Mouse (Mus musculus) NIH3T3 (cell line): Measurements from ENCODE around the gene Gna15.

Source experiments
- DNase-seq: peaks from one replicate; pipeline ENCODE4 v3.0.0-alpha.2; 2012; ENCODE audit warnings: low read depth

Gna15 gene

GRCm38 (mm10) chr10:81553807-81554755 lies 30.1 kb upstream of the Gna15 start:
- DNase-seq: no peak

- peak; percentile 69 for DNase-seq
Measured at GRCm38 (mm10) chr10:81553232-81553631, 29.2 kb upstream of the Gna15 start.

- peak; percentile 96 for DNase-seq
Measured at GRCm38 (mm10) chr10:81551597-81552102, 27.6 kb upstream of the Gna15 start.

DNA sequence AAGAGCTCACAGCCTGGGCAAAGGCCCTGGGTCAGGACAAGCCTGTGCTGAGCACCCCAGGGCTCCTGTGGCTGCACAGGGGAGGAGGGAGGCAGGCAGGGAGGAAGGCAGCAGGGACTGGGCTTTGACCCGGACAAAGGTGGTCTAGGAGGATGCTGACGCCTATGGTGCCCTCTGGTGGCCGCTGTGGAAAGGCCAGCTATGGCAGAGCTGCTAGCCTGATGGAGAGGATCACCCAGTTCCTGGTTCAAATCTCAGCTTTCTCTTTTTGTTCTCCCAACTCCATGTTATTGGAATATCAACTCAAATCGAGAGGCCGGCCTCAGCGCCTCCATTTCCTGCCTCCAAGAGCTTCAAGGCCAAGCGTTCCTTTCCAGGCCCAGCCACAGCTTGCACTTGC lies 26.2 kb upstream of the Gna15 start:
- DNase-seq: peak; percentile 84

DNA sequence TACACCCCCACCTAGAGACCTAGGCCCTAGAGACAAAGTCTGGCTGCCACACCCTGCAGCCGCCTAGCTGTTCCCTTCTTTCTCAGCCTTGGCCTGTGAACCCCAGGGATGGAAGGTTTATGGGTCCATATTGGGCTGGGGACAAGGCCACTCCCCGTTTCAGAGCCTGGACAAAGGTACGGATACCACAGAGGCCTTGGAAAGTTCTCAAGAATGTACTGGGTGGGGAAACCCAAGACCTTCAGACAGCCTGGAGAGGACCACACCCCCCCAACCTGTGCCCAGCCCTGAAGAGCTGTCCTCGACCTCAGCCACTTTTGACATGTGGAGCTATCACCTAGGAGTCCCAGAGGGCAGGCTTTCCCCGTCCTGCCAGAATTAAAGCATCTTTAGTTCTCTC lies 24.9 kb upstream of the Gna15 start:
- no peak for DNase-seq

GRCm38 (mm10) chr10:81546788-81547571 lies 23.0 kb upstream of the Gna15 start:
- no peak for DNase-seq

- no peak for DNase-seq
Measured at GRCm38 (mm10) chr10:81546332-81546731, 22.3 kb upstream of the Gna15 start.

- DNase-seq: peak; percentile 100
Measured at GRCm38 (mm10) chr10:81545161-81545747, 21.2 kb upstream of the Gna15 start, which contains the start of gene Gna11. Gene Gna11 (minus strand): TSS chr10:81545190.

GRCm38 (mm10) chr10:81544296-81545160 lies 20.5 kb upstream of the Gna15 start:
- no peak for DNase-seq

DNA sequence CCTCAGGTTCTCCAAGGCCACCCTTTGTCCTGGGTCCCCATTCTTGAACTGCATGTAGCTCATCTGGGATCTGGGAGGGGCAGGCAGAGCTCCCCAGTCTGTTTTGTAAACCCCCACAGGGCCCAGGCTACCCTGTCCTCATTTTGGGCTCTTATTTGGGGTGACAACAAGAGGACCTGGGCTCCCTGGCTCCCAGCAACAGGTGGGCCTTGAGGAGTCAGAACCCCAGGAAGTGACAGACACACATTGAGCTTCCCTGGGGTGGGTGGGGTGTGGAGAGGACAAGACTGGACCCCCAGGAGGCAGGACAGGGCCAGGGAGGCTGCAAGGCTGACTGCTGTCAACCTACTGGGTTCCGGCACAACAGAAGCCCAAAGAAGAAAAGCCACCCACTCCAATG lies 19.6 kb upstream of the Gna15 start:
- DNase-seq: no peak

DNA sequence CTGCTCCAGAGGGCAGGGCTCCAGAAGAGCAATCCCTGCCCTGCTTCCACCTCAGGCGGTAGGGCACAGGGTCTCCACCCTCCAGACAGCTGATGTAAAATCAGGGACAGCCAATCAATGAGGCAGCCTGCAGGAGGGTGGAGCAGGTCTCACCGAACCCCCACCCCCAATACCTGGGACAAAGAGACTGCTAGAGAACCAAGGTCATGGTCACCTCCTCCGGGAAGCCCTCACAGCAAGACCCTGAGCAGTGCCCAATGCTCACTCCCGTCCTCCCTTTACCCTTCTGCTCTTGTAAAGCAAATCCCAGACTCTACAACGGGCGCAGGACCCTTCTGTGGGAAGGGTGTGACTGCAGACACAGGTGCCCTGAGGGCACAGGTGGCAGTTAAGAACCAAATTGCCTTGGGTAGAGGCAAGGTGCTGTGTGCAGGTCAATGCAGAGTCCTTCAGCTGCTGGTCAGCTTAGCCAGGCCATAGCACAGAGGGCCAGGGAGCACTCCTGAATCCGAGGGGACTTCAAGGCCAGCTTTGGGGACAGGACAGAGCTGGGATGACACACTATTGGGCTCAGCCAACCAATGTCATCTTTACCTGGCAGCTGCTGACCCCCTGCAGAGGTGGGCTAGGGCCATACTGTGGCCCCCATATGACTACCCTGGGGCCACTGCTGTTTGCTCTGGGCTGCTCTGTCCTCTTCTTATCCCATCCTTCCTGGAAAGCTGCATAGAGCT lies 18.9 kb upstream of the Gna15 start:
- no peak for DNase-seq

- no peak for DNase-seq
Measured at GRCm38 (mm10) chr10:81541803-81542202, 17.8 kb upstream of the Gna15 start.

GRCm38 (mm10) chr10:81541363-81541762 lies 17.3 kb upstream of the Gna15 start:
- no peak for DNase-seq

DNA sequence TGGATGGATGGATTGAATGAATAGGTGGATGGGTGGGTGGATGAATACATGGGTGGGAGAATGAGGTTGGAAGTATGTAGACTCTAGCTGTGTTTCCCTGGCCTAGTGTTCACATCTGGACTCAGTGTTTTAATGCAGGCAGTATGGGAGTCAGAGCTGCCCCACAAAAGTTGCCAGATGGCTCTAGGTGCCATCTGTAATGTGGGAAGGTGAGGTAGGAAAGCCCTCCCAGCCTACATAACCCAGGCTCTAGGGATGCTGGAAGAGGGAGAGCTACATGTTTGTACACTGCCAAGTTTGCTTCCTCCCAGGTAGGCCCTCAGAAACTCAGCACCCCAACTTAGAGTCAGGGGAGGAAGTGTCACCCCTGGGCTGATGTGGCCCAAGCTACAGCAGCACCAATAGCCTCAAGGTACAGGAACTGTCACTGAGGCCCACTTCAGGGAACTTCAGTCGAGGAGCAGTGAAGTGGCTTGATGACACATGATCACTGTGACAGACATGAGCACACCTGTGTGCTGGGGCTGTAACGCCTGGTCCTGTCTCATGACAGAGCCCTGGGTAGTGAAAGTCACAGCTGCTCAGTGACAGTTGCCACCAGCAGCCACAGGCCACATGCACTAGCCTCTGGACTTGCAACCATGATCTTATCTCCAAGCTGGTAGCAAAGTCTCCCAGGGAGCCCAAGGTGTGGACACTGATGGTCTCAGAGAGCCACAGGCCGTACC lies 14.5 kb upstream of the Gna15 start:
- no peak for DNase-seq

DNA sequence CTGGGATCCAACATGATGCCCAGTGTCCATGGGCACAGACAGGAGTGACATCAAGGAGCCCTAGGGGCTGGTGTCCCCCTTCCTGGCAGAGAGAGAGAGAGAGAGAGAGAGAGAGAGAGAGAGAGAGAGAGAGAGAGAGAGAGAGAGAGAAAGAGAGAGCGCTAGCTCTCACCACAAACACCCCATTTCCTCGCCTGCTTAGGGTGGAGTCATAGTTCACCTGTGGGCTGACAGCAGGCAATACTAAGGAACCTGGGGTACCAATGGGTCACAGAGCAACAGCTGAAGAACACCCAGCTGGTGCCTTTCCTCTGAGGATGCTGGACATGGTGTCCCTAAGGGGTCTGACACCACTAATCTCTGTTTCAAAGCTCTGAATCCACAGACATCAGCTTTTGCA lies 13.4 kb upstream of the Gna15 start:
- no peak for DNase-seq

DNA sequence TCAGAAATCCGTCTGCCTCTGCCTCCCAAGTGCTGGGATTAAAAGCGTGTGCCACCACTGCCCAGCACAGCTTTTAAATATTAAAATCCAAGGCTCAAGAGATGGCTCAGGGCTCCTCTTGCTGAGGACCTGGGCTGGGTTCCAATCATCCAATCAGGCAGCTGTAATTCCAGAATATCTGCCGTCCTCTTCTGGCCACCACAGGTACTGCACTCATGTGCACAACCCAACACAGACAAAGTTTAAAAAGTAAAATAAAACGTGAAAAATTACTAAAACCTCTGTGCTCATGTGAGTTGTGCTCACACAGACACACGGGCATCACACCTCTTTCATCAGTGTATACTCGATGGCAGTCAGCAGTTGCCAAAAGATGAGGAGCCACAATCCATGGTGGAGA lies 12.7 kb upstream of the Gna15 start:
- peak; percentile 75 for DNase-seq

DNA sequence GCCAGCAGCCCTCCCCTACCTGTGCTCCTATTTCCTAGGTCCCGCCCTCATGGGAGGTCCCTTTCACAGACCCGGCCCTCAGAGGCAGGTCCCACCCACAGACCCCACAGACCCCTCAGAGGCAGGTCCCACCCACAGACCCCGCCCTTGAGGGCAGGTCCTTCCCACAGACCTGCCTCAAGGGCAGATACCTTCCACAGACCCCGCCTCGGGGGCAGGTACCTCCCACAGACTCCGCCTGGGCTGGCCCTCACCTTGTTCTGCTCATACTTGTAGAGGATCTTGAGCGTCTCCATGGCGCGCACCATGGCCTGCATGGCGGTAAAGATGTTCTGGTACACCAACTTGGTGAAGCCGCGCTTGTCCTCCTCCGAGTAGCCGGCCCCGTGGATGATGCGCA lies 10.8 kb upstream of the Gna15 start:
- no peak for DNase-seq

DNA sequence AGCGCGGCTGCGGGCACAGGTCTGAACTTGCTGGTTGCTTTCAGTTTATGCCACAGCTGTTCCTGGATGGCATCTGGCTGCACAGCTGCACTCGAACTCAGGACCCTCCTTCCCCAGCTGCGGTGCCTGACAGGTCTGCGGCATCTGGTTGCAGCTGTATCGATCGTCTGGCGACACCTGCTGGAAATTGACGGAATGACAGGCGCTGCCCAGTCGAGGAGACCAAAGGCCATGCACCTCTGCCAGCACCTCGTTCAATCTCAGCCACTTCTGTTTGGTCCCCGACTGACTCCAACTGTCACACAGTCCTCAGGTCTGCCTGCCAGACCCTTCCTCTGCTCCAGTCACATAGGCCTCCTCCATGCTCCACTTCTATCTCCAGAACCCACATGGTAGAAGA lies 2.8 kb upstream of the Gna15 start:
- DNase-seq: peak; percentile 82

GRCm38 (mm10) chr10:81525017-81525694 lies 1.1 kb upstream of the Gna15 start:
- no peak for DNase-seq
